Mouse (Mus musculus) lung, postnatal 0 days (tissue): Measurements from ENCODE around the gene Mbnl2. TPM values are rescaled to one million over a fixed set of nuclear protein-coding genes. Genes with fewer than 3 reads are reported as not detected.
A peak's percentile ranks its signal among the peaks of the same experiment; 100 is the strongest.

ENCODE experiments used
- ATAC-seq: fragments of 200-750 bp; cut with Nextera tagmentation; 2 replicates; pipeline ENCODE4 v1.8.0; 2017; ENCODE audit warnings: moderate library complexity
- DNase-seq: peaks from one replicate; pipeline ENCODE4 v3.0.0-alpha.2; 2016; ENCODE audit warnings: low spot score
- H3K27ac ChIP-seq: fragments of 300-500 bp; sonication (generic); 2 replicates; pipeline ENCODE4 v1.5.1; 2014; ENCODE audit warnings: antibody characterized with exemption, mild to moderate bottlenecking, low read length, mixed read lengths
- H3K27me3 ChIP-seq: fragments of 300-500 bp; sonication (generic); replicated peaks from 2 replicates; pipeline ENCODE4 v1.6.1; 2014; ENCODE audit warnings: low read length, mixed read lengths; ENCODE audit not compliant: insufficient read depth
- H3K36me3 ChIP-seq: fragments of 300-500 bp; sonication (generic); 2 replicates; pipeline ENCODE4 v1.6.1; 2014; ENCODE audit warnings: low read length, mixed read lengths; ENCODE audit not compliant: insufficient read depth
- H3K4me1 ChIP-seq: fragments of 300-500 bp; sonication (generic); 2 replicates; pipeline ENCODE4 v1.6.1; 2014; ENCODE audit warnings: antibody characterized with exemption, low read depth, low read length, mixed read lengths; ENCODE audit not compliant: insufficient read depth
- H3K4me2 ChIP-seq: fragments of 300-500 bp; sonication (generic); replicated peaks from 2 replicates; pipeline ENCODE4 v1.6.1; 2014; ENCODE audit warnings: low read depth, mild to moderate bottlenecking, low read length, moderate library complexity, mixed read lengths
- H3K4me3 ChIP-seq: fragments of 300-500 bp; sonication (generic); 2 replicates; pipeline ENCODE4 v1.5.1; 2014; ENCODE audit warnings: low read depth, low read length
- H3K9ac ChIP-seq: fragments of 300-500 bp; sonication (generic); replicated peaks from 2 replicates; pipeline ENCODE4 v1.6.1; 2014; ENCODE audit warnings: low read depth, mild to moderate bottlenecking
- H3K9me3 ChIP-seq: fragments of 300-500 bp; sonication (generic); 2 replicates; pipeline ENCODE4 v1.6.1; 2016; ENCODE audit warnings: low read length, mixed read lengths
- CTCF ChIP-seq: IDR thresholded peaks from 2 replicates; pipeline ENCODE4 v1.5.1; 2016; ENCODE audit warnings: antibody characterized with exemption, mild to moderate bottlenecking
- EP300 ChIP-seq: IDR thresholded peaks from 2 replicates; pipeline ENCODE4 v1.6.1; 2016; ENCODE audit warnings: antibody characterized with exemption, mild to moderate bottlenecking, control low read depth
- WGBS: fragments of 180-500 bp; shearing (Covaris S2); extraction: QIAGEN DNeasy Blood & Tissue Kit; methylation state at CpG from one replicate; pipeline ENCODE4 v1.1.7; 2014; 5-methylcytosine and 5-hydroxymethylcytosine counted together
- polyA plus RNA-seq: library from polyadenylated mRNA; unstranded; fragments of >200 nt; fragmentation: Nextera tagmentation; extraction: Ambion mirVana; gene quantifications from 2 replicates; pipeline ENCODE4 v1.2.1, GENCODE M21; 2015

The Mbnl2 gene
- polyA plus RNA-seq, 1 experiment from 2014 or later = 171 TPM

DNA sequence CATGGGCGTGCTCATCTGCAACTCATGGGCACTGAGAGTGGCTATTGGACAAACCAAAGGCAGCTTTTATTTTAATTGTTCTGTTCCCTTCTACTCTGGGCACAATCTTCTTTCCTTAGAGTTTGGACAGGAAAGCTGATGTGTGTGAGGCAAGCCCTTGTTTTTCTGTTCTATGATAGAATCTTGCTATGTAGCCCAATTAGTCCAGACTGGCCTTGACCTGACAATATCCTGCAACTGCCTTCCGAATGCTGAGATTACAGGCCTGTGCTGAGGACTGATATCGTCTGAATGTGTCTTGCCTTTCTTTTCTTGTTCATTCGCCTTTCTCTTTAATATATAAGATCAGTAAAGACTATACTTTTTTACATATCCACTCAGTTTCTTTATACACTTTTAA lies 4.8 kb upstream of the Mbnl2 start:
- Histone ChIP-seq H3K27ac (no peak overlapping the region), H3K4me2 (no peak overlapping the region), H3K9me3 (no peaks in the 10 kb centered on the region), H3K27me3 (no peaks in the 10 kb centered on the region), H3K36me3 (no peaks in the 10 kb centered on the region), H3K4me3 (no peak overlapping the region), H3K9ac (no peak overlapping the region), H3K4me1 (0 out of 2 replicates have a peak, but pooled peaks cover 5% of the 10 kb centered on the region)
- WGBS = 79% methylated on average over 4 of the region's 4 CpGs
- DNase-seq = no peak
- no peak for ATAC-seq
- TF ChIP-seq CTCF (no peak), EP300 (no peak)

DNA sequence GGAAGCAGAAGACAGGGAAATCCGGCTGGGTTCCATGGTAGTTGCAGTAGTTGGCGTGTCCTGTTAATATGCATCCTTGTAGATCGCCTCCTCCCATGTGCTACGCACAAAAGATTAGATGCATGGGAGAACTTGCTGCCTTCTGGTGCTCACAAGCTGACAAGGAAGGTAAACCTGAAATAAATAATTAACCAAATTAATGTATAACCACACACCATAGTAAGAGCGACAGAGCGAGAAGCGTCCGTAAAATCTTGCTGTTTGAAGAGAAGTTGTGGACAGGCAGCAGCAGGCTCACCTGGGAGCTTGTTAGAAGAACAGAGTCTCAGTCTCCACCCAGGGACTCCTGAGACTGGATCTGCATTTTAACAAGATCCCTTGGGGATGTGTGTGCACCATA lies 4.4 kb upstream of the Mbnl2 start:
- Histone ChIP-seq H3K9ac (no peak overlapping the region), H3K36me3 (no peaks in the 10 kb centered on the region), H3K27ac (no peak overlapping the region), H3K4me1 (0 out of 2 replicates have a peak, but pooled peaks cover 5% of the 10 kb centered on the region), H3K4me3 (no peak overlapping the region), H3K4me2 (no peak overlapping the region), H3K27me3 (no peaks in the 10 kb centered on the region), H3K9me3 (no peaks in the 10 kb centered on the region)
- DNase-seq = no peak
- TF ChIP-seq CTCF (no peak), EP300 (no peak)
- WGBS = 62% methylated on average over 8 of the region's 8 CpGs
- no peak for ATAC-seq

DNA sequence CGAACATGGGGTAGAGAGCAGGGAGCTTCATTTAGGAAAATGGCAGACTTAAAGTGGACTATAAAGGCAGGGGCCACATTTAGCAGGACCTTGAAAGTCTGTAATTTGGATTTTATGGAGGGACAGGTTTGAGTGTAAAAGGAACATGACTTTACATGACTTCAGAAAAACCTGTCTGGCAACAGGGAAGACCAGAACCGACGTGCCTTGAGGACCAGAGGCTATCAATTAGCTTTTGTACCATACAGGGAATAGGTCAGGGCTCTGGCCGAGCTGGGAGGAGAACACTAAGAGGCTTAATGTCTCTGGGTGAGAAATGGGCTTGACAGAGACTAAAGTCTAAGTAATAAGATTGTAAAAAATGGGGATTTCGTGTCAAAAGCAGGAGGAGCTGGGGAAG lies 1.7 kb upstream of the Mbnl2 start:
- 63% methylated on average over 5 of the region's 5 CpGs for WGBS
- Histone ChIP-seq H3K27ac (no peak overlapping the region), H3K4me1 (peaks cover 21% of the 10 kb centered on the region), H3K36me3 (no peaks in the 10 kb centered on the region), H3K9me3 (no peaks in the 10 kb centered on the region), H3K4me3 (no peak overlapping the region), H3K9ac (no peak overlapping the region), H3K4me2 (no peak overlapping the region), H3K27me3 (no peaks in the 10 kb centered on the region)
- ATAC-seq (no peak), DNase-seq (no peak)
- TF ChIP-seq CTCF = no peak
- TF ChIP-seq EP300 = no peak

DNA sequence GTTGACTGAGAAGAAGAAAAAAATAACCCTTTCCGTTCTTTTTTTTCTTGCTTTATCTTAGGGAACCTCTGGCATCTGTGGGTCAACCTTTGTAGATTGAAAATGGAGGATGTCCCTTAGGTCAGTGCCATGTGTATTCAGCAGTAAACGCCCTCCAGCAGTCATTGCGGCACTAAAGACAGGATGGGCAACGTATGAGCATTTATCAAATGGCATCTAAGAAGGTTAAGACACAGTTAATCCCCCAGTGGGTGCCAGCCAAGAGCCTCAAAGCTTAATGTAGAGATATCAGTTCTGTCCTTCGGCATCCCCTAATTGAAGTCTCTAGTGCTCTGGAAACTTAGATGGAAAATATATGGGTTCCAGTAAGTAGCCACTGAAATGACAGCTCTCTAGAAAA lies 723 bp upstream of the Mbnl2 start:
- TF ChIP-seq CTCF (no peak), EP300 (no peak)
- H3K4me2 ChIP-seq = peak overlapping the region; percentile 74
- WGBS = 47% methylated on average over 5 of the region's 5 CpGs
- H3K4me3 ChIP-seq = peak overlapping the region; percentile 77
- H3K9ac ChIP-seq = no peak overlapping the region
- H3K9me3 ChIP-seq = no peaks in the 10 kb centered on the region
- peaks cover 30% of the 10 kb centered on the region for H3K4me1 ChIP-seq
- H3K27me3 ChIP-seq = no peaks in the 10 kb centered on the region
- no peak for DNase-seq
- peak overlapping the region; percentile 55; the same call in 1 of the 2 replicates for H3K27ac ChIP-seq
- H3K36me3 ChIP-seq = no peaks in the 10 kb centered on the region
- no peak for ATAC-seq

DNA sequence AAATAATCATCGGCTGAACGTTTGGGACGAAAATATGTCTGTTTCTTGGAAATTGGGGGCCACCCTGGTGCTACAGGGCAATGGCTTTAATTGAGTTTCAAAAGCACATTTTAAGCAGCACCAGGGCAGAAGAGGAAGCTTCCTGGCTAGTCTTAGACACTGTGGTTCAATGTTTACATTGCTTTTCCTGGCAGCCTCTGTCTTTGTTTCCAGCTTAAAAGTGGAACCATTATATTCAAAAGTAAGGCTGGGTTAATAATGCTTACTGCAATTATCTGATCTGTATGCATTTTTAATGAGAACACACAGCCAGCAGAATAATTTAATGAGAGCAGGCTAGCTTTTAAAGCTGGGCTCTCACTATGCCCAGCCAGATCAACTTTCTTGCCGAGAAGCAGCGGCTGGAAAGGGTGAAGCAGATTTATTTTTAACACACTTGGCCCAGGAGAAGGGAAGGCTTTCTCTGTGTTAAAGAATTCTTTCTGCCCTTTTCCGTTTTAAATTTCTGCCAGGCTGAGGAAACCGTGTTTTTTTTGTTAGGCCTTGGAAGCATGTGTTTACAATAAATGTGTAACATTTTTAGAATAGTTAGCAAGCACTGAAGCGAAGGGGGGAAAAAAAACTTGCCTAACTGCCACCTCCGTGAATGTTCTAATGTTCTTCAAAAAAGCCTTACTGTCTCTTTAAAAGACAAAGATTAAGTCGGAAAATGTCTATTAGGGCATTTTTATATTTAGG lies 1.0 kb downstream of the Mbnl2 start:
- peak; percentile 78 for DNase-seq
- under 1% methylated on average over 10 of the region's 10 CpGs for WGBS
- H3K36me3 ChIP-seq = no peaks in the 10 kb centered on the region
- TF ChIP-seq EP300 (peak; percentile 21; the same call in 1 of the 2 replicates), CTCF (no peak)
- H3K4me1 ChIP-seq = peaks cover 46% of the 10 kb centered on the region
- H3K27ac ChIP-seq = peak overlapping the region; percentile 91
- H3K27me3 ChIP-seq = no peaks in the 10 kb centered on the region
- peak overlapping the region; percentile 77 for H3K4me3 ChIP-seq
- no peak for ATAC-seq
- no peaks in the 10 kb centered on the region for H3K9me3 ChIP-seq
- H3K9ac ChIP-seq = peak overlapping the region; percentile 51
- H3K4me2 ChIP-seq = peak overlapping the region; percentile 74

DNA sequence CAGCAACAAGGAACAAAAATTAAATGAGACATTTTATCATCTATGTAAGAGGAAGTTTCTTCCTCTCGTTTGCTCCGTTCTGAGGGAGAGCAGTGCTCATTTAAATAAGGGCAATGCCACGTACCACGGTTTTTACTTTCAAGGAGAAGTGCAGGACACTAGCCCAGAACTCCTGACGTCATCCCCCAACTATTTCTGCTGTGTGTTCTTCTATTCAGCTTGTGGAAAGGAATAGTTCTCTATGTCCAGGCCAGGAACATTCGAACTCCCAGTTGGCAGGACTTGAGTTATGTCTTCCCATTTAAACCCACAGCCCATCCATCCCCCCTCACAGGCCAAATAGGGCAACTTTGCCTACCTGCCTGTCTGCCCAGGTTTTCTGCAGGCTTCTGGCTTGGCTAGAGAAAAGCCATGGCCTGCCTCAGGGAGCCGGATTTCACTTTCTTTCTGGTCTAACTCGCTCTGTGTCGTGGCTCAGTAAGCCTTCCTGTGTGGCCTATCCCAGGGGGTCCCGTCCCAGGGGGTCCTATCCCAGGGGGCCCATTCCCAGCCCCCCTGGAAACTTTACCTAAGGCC lies 1.7 kb downstream of the Mbnl2 start:
- TF ChIP-seq CTCF = no peak
- peak; percentile 20; the same call in 1 of the 2 replicates for TF ChIP-seq EP300
- peak; percentile 30 for ATAC-seq
- H3K9ac ChIP-seq = peak overlapping the region; percentile 51
- H3K4me1 ChIP-seq = peaks cover 47% of the 10 kb centered on the region
- no peaks in the 10 kb centered on the region for H3K36me3 ChIP-seq
- peak overlapping the region; percentile 74 for H3K4me2 ChIP-seq
- 2% methylated on average over 10 of the region's 10 CpGs for WGBS
- no peaks in the 10 kb centered on the region for H3K27me3 ChIP-seq
- peak overlapping the region; percentile 77 for H3K4me3 ChIP-seq
- no peaks in the 10 kb centered on the region for H3K9me3 ChIP-seq
- peak overlapping the region; percentile 91 for H3K27ac ChIP-seq
- peak; percentile 94 for DNase-seq
